Mouse (Mus musculus) liver, embryonic 14.5 days (tissue): Measurements from ENCODE around the gene Ubash3b. TPM values are rescaled to one million over a fixed set of nuclear protein-coding genes. Genes with fewer than 3 reads are reported as not detected.

Experiments
- ATAC-seq: fragments of 200-750 bp; cut with Nextera tagmentation; 2 replicates; pipeline ENCODE4 v1.8.0; 2017; ENCODE audit warnings: moderate number of reproducible peaks, mild to moderate bottlenecking, moderate library complexity; ENCODE audit not compliant: insufficient read depth
- DNase-seq, 3 experiments: peaks; one replicate each; pipeline ENCODE4 v3.0.0-alpha.2; 2012 to 2013; ENCODE audit warnings: low read depth in 3 of 3, low spot score in 3 of 3
- H3K27ac ChIP-seq: fragments of 300-500 bp; sonication (generic); 2 replicates; pipeline ENCODE4 v1.5.1; 2014; ENCODE audit warnings: moderate library complexity, mild to moderate bottlenecking, control low read depth, inconsistent platforms
- H3K27me3 ChIP-seq: fragments of 300-500 bp; sonication (generic); 2 replicates; pipeline ENCODE4 v1.6.1; 2014; ENCODE audit warnings: mild to moderate bottlenecking, low read length, moderate library complexity; ENCODE audit not compliant: control insufficient read depth, insufficient read depth
- H3K36me3 ChIP-seq: fragments of 300-500 bp; sonication (generic); replicated peaks from 2 replicates; pipeline ENCODE4 v1.6.1; 2014; ENCODE audit warnings: low read depth; ENCODE audit not compliant: control insufficient read depth, insufficient read depth
- H3K4me1 ChIP-seq, 2 experiments: fragments of 200-500 bp in 1 of 2; fragments of 300-500 bp in 1 of 2; sonication (generic) in 1 of 2; replicated peaks; 2 replicates each; pipeline ENCODE4 v1.6.1; 2012 to 2014; ENCODE audit warnings: antibody characterized with exemption in 1 of 2, inconsistent platforms in 1 of 2, low read length in 1 of 2; ENCODE audit not compliant: control insufficient read depth in 2 of 2, insufficient read depth in 2 of 2
- H3K4me2 ChIP-seq: fragments of 300-500 bp; sonication (generic); 2 replicates; pipeline ENCODE4 v1.6.1; 2014; ENCODE audit warnings: low read depth, mild to moderate bottlenecking, control low read depth, moderate library complexity
- H3K4me3 ChIP-seq, 2 experiments: fragments of 200-500 bp in 1 of 2; fragments of 300-500 bp in 1 of 2; sonication (generic) in 1 of 2; 2 replicates each; pipeline ENCODE4 v1.5.1; 2012 to 2014; ENCODE audit warnings: low read depth in 2 of 2, low read length in 2 of 2, mild to moderate bottlenecking in 2 of 2, control low read depth in 1 of 2, inconsistent platforms in 1 of 2, moderate library complexity in 1 of 2; ENCODE audit not compliant: insufficient read depth in 1 of 2
- H3K9ac ChIP-seq: fragments of 300-500 bp; sonication (generic); replicated peaks from 2 replicates; pipeline ENCODE4 v1.6.1; 2014; ENCODE audit warnings: mild to moderate bottlenecking, control low read depth, moderate library complexity
- H3K9me3 ChIP-seq: fragments of 300-500 bp; sonication (generic); 2 replicates; pipeline ENCODE4 v1.6.1; 2016; ENCODE audit warnings: low read length, mixed read lengths; ENCODE audit not compliant: control insufficient read depth
- CTCF ChIP-seq: IDR thresholded peaks from 2 replicates; pipeline ENCODE4 v1.5.1; 2016; ENCODE audit warnings: antibody characterized with exemption, low read depth, control low read depth
- EP300 ChIP-seq: IDR thresholded peaks from 2 replicates; pipeline ENCODE4 v1.6.1; 2016; ENCODE audit warnings: antibody characterized with exemption, low read depth
- WGBS: fragments of 180-500 bp; shearing (Covaris S2); extraction: QIAGEN DNeasy Blood & Tissue Kit; methylation state at CpG from one replicate; pipeline ENCODE4 v1.1.7; 2014; ENCODE audit not compliant: insufficient replicate concordance; 5-methylcytosine and 5-hydroxymethylcytosine counted together
- polyA plus RNA-seq, 2 experiments: library from polyadenylated mRNA; depleted of rRNA in 1 of 2; stranded (reverse) in 1 of 2; unstranded in 1 of 2; fragments of >200 nt; fragmentation: Nextera tagmentation in 1 of 2; extraction: Ambion mirVana in 1 of 2; gene quantifications; 2 replicates each; pipeline versions ENCODE4 v1.2.1 to v1.2.3; 2012 to 2014

The Ubash3b gene
- polyA plus RNA-seq, 2 experiments: 3.5 to 5.9 TPM

- no peak overlapping the region for H3K27ac ChIP-seq
- no peak for ATAC-seq
Observed at GRCm38 (mm10) chr9:41091187-41091586, 70.3 kb downstream of the Ubash3b start.

DNA sequence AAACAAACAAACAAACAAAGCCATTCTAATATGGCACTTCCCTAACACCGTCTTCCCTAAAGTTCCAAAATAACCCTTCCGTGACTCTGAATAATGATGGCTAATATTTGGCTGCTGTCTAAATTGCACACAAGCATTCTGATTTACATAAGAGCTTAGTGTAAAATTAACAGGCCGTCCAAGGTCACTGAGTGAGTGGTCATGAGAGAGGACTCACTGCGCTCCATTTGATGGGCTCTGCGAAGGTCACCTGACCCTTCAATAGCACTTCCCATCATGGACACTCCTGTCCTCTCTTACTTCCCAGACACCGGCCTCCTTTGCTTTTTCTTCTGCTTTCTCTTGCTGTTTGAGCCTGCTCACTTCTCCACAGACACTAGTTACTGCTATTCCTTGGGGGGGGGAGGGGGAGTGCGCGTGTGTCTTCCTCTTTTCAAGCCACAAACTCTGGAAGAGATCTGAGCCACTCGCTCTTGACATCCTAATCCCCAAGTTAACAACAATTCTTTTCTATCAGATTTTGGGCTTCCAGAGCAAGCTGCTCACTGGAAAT, 73.6 kb downstream of the Ubash3b start:
- no peak overlapping the region for H3K9ac ChIP-seq
- no peaks in the 10 kb centered on the region for H3K9me3 ChIP-seq
- H3K36me3 ChIP-seq: no peaks in the 10 kb centered on the region
- no peak for DNase-seq
- ATAC-seq: no peak
- 41% methylated on average over 9 of the region's 9 CpGs for WGBS
- no peaks in the 10 kb centered on the region for H3K27me3 ChIP-seq
- no peak overlapping the region for H3K27ac ChIP-seq
- H3K4me1 ChIP-seq: peaks cover 0 to 36% of the 10 kb centered on the region in 2 experiments
- H3K4me2 ChIP-seq: no peak overlapping the region
- TF ChIP-seq EP300 (no peak), CTCF (no peak)
- no peak overlapping the region for H3K4me3 ChIP-seq

More at GRCm38 (mm10) chr9:41091187-41091586, 70.3 kb downstream of the Ubash3b start:
- Histone ChIP-seq H3K27me3 (no peaks in the 10 kb centered on the region), H3K4me2 (no peak overlapping the region), H3K4me3 (no peak overlapping the region), H3K4me1 (peaks cover 0 to 12% of the 10 kb centered on the region in 2 experiments; a peak in 2 of 4 replicates), H3K9me3 (no peaks in the 10 kb centered on the region), H3K9ac (no peak overlapping the region), H3K36me3 (no peaks in the 10 kb centered on the region)
- DNase-seq: no peak
- no peak for TF ChIP-seq CTCF
- TF ChIP-seq EP300: no peak
- 70% methylated on average over 7 of the region's 7 CpGs for WGBS

- 13% methylated on average over 11 of the region's 11 CpGs for WGBS
- H3K9ac ChIP-seq: no peak overlapping the region
- ATAC-seq: no peak
- no peak overlapping the region for H3K27ac ChIP-seq
- DNase-seq: no peak
- no peak overlapping the region for H3K4me3 ChIP-seq
- H3K4me2 ChIP-seq: no peak overlapping the region
- no peaks in the 10 kb centered on the region for H3K27me3 ChIP-seq
- no peak for TF ChIP-seq EP300
- no peak for TF ChIP-seq CTCF
- H3K4me1 ChIP-seq: peaks cover 15 to 56% of the 10 kb centered on the region in 2 experiments
- H3K36me3 ChIP-seq: no peaks in the 10 kb centered on the region
- H3K9me3 ChIP-seq: no peaks in the 10 kb centered on the region
Observed at GRCm38 (mm10) chr9:41084191-41084901, 77.2 kb downstream of the Ubash3b start.

DNA sequence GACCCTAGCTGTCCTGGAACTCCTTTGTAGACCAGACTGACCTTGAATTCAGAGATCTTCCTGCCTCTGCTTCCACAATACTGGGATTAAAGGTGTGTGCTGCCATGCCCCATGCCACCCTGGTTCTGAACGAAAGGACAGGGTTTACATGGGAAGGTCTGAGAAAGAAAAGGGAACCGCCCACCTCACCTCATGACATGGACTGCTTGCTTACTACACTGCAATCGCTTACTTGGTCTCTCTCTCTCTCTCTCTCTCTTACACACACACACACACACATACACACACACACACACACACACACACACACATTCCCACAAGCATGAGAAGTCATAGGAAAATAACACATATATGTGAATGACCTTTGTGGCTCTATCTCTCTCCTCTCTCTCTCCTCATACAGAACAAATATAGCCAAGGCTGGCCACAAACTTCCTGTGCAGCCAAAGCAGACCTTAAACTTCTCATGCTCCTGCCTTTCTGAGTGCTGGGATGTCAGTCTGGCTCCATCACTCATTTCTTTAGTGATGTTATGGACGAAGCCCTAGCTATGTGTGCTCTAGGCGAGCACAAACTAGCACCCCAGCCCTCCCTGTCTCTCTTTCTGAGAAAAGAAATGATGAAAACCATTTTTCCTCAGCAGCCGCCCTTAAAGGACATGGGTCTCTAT, 78.0 kb downstream of the Ubash3b start:
- no peak for ATAC-seq
- DNase-seq: no peak
- peaks cover 23 to 64% of the 10 kb centered on the region in 2 experiments for H3K4me1 ChIP-seq
- no peak overlapping the region for H3K27ac ChIP-seq
- no peaks in the 10 kb centered on the region for H3K9me3 ChIP-seq
- H3K4me3 ChIP-seq: no peak overlapping the region
- H3K4me2 ChIP-seq: no peak overlapping the region
- H3K36me3 ChIP-seq: no peaks in the 10 kb centered on the region
- no peaks in the 10 kb centered on the region for H3K27me3 ChIP-seq
- 28% methylated on average over 6 of the region's 6 CpGs for WGBS
- H3K9ac ChIP-seq: no peak overlapping the region
- TF ChIP-seq CTCF (no peak), EP300 (no peak)

DNA sequence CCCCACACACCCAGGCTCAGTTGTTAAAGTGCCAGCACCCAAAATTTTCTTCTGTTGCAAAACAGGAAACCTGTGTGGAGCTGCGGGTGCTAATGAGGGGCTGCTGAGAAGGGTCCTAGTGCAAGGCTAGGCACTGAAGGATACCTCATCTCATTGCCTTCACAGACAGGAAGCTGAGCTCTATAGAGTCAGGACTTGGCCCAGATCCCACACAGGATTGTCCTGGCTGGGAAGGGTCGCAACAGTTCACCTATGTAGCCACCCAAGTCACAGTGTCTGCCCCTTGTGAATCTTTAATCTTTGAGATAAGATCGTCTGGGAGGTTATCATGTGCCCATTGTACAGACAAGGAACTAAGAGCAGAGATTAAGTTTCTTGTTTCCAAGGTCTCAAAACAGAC, 78.6 kb downstream of the Ubash3b start:
- Histone ChIP-seq H3K36me3 (no peaks in the 10 kb centered on the region), H3K9ac (no peak overlapping the region), H3K4me1 (peaks cover 29 to 70% of the 10 kb centered on the region in 2 experiments), H3K4me2 (no peak overlapping the region), H3K27ac (no peak overlapping the region), H3K27me3 (no peaks in the 10 kb centered on the region), H3K9me3 (no peaks in the 10 kb centered on the region), H3K4me3 (no peak overlapping the region)
- 33% methylated on average over 3 of the region's 3 CpGs for WGBS
- DNase-seq (no peak), ATAC-seq (no peak)
- TF ChIP-seq EP300: no peak
- TF ChIP-seq CTCF: no peak
